Mouse (Mus musculus) thymus, adult 2 months (tissue): Measurements from ENCODE around the gene Adcy10.

Experiments used
- CTCF ChIP-seq: fragments of 200-500 bp; IDR thresholded peaks from 2 replicates; pipeline ENCODE4 v1.5.1; 2012; ENCODE audit warnings: mild to moderate bottlenecking, control low read depth, low read length, moderate library complexity, borderline replicate concordance; ENCODE audit not compliant: control insufficient read depth, poor library complexity, insufficient read depth; ENCODE audit errors: extremely low read depth
- POLR2A ChIP-seq: fragments of 200-500 bp; IDR thresholded peaks from 2 replicates; pipeline ENCODE4 v1.6.1; 2012; ENCODE audit warnings: mild to moderate bottlenecking, low read length, control low read depth, moderate library complexity; ENCODE audit not compliant: control insufficient read depth, poor library complexity, insufficient read depth; ENCODE audit errors: extremely low read depth

DNA sequence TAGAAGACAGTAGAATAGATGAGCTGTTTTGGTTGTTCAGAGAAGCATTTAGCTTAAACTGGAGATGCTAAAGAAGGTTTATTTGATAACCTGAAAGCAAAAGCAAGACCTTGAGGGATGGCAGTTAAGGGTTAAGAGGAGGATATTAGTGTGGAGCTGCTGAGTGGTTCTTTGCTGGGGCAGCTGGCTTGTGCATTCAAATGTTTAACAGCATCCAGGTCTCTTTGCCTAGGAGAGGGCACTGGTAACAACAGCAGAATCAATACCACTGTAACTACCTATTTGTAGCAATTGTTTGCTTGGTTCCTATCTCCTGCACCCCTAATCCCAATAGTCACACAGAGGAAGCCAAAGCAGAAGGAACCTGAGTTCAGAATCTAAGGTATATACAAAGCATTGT lies 15.3 kb upstream of the Adcy10 start:
- TF ChIP-seq CTCF (no peak), POLR2A (no peak)
